Mouse (Mus musculus) stomach, postnatal 0 days (tissue): ENCODE measurements around the gene Ptov1. TPM values are rescaled to one million over a fixed set of nuclear protein-coding genes. Genes with fewer than 3 reads are reported as not detected.
A peak's percentile ranks its signal among the peaks of the same experiment; 100 is the strongest.

ENCODE experiments used
- ATAC-seq: fragments of 200-750 bp; cut with Nextera tagmentation; 2 replicates; pipeline ENCODE4 v1.8.0; 2017; ENCODE audit not compliant: low FRiP score, low TSS enrichment
- DNase-seq: peaks from one replicate; pipeline ENCODE4 v3.0.0-alpha.2; 2016; ENCODE audit warnings: low spot score
- H3K27ac ChIP-seq: fragments of 300-500 bp; sonication (generic); replicated peaks from 2 replicates; pipeline ENCODE4 v1.5.1; 2014; ENCODE audit warnings: mild to moderate bottlenecking, control low read depth
- H3K27me3 ChIP-seq: fragments of 300-500 bp; sonication (generic); 2 replicates; pipeline ENCODE4 v1.6.1; 2014; ENCODE audit warnings: low read length; ENCODE audit not compliant: control insufficient read depth, insufficient read depth
- H3K36me3 ChIP-seq: fragments of 300-500 bp; sonication (generic); 2 replicates; pipeline ENCODE4 v1.6.1; 2014; ENCODE audit warnings: low read length, mixed read lengths; ENCODE audit not compliant: control insufficient read depth, insufficient read depth
- H3K4me1 ChIP-seq: fragments of 300-500 bp; sonication (generic); replicated peaks from 2 replicates; pipeline ENCODE4 v1.6.1; 2014; ENCODE audit warnings: antibody characterized with exemption; ENCODE audit not compliant: control insufficient read depth, insufficient read depth
- H3K4me2 ChIP-seq: fragments of 300-500 bp; sonication (generic); replicated peaks from 2 replicates; pipeline ENCODE4 v1.6.1; 2014; ENCODE audit warnings: low read depth, mild to moderate bottlenecking, control low read depth, moderate library complexity
- H3K4me3 ChIP-seq: fragments of 300-500 bp; sonication (generic); 2 replicates; pipeline ENCODE4 v1.5.1; 2014; ENCODE audit warnings: low read depth, low read length, control low read depth
- H3K9ac ChIP-seq: fragments of 300-500 bp; sonication (generic); 2 replicates; pipeline ENCODE4 v1.6.1; 2014; ENCODE audit warnings: mild to moderate bottlenecking, low read length, control low read depth, mixed read lengths
- H3K9me3 ChIP-seq: fragments of 300-500 bp; sonication (generic); 2 replicates; pipeline ENCODE4 v1.6.1; 2016; ENCODE audit warnings: low read length; ENCODE audit not compliant: control insufficient read depth
- CTCF ChIP-seq: IDR thresholded peaks from 2 replicates; pipeline ENCODE4 v1.5.1; 2016; ENCODE audit warnings: antibody characterized with exemption, low read depth, mild to moderate bottlenecking, moderate library complexity
- EP300 ChIP-seq: optimal IDR thresholded peaks from 2 replicates; pipeline ENCODE3; 2016; ENCODE audit warnings: antibody characterized with exemption
- WGBS: fragments of 180-500 bp; shearing (Covaris S2); extraction: QIAGEN DNeasy Blood & Tissue Kit; methylation state at CpG from one replicate; pipeline ENCODE4 v1.1.7; 2014; 5-methylcytosine and 5-hydroxymethylcytosine counted together
- polyA plus RNA-seq: library from polyadenylated mRNA; unstranded; fragments of >200 nt; fragmentation: Nextera tagmentation; extraction: Ambion mirVana; gene quantifications from 2 replicates; pipeline ENCODE4 v1.2.1, GENCODE M21; 2015

The Ptov1 gene
- polyA plus RNA-seq, 1 experiment from 2014 or later = 159 TPM

DNA sequence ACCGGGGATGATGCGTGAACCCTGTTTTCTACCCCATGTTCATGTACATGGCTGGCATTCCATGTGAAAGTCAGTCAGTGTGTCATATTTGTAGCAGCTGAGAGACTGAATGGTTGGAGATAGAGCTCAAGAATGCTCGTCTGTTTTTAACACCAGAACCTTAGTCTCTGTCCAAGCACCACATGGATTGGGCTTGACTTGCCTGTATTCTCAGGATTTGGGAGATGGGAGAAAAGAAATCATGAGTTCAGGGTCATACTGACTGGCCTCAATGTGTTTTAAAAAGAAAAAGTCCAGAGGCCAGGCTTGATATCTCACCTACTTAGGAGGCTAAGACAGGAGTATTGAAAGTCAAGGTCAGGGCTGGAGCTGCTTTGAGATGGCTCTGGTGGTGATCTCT lies 52.1 kb downstream of the Ptov1 start:
- no peak for ATAC-seq
- TF ChIP-seq EP300 = no peak
- no peak for TF ChIP-seq CTCF
- Histone ChIP-seq H3K4me1 (peaks cover 16% of the 10 kb centered on the region), H3K36me3 (no peaks in the 10 kb centered on the region), H3K27ac (peak overlapping the region; percentile 98), H3K4me2 (peak overlapping the region; percentile 80), H3K4me3 (peak overlapping the region; percentile 82), H3K9ac (peak overlapping the region; percentile 95), H3K27me3 (no peaks in the 10 kb centered on the region), H3K9me3 (no peaks in the 10 kb centered on the region)
- no peak for DNase-seq
- 10% methylated on average over 3 of the region's 3 CpGs for WGBS

DNA sequence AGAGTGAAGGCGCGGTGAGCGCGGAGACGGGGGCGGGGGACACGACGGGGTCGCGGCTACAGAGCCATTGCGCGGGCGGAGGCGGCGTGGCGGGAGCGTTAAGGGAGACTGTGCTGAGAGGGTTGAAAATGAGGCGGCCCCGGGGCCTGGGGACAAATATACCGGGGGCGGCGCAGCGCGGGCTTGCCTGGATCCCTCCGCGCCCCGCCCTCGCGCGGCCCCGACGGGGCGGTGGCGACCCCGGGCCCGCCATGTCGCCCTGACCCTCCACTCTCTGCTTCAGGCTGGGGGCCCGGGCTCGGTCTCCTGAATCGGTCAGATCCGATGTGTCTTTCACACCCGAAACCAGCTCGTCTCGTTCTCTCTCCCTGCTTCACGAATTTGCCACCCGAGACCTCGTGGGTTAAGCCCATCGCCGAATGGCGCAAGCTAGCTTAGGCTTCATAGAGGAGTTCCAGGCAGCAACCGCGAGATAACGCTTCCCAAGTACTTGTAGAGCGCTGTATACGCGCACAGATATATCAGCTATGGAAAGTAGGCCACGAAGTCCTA lies 53.0 kb downstream of the Ptov1 start, which contains the start of gene Atf5:
Gene Atf5 (minus strand): TSS at position 189 of the 552 bp plus-strand sequence.
- H3K4me1 ChIP-seq = peaks cover 16% of the 10 kb centered on the region
- ATAC-seq (peak; percentile 31), DNase-seq (peak; percentile 73)
- WGBS = under 1% methylated on average over 45 of the region's 57 CpGs
- peak within 1 kb of the TSS; percentile 80 for H3K4me2 ChIP-seq
- H3K9me3 ChIP-seq = no peaks in the 10 kb centered on the region
- H3K27me3 ChIP-seq = no peaks in the 10 kb centered on the region
- no peaks in the 10 kb centered on the region for H3K36me3 ChIP-seq
- H3K27ac ChIP-seq = peak within 1 kb of the TSS; percentile 98
- TF ChIP-seq CTCF (no peak), EP300 (no peak)
- H3K9ac ChIP-seq = peak within 1 kb of the TSS; percentile 95
- peak within 1 kb of the TSS; percentile 82 for H3K4me3 ChIP-seq

DNA sequence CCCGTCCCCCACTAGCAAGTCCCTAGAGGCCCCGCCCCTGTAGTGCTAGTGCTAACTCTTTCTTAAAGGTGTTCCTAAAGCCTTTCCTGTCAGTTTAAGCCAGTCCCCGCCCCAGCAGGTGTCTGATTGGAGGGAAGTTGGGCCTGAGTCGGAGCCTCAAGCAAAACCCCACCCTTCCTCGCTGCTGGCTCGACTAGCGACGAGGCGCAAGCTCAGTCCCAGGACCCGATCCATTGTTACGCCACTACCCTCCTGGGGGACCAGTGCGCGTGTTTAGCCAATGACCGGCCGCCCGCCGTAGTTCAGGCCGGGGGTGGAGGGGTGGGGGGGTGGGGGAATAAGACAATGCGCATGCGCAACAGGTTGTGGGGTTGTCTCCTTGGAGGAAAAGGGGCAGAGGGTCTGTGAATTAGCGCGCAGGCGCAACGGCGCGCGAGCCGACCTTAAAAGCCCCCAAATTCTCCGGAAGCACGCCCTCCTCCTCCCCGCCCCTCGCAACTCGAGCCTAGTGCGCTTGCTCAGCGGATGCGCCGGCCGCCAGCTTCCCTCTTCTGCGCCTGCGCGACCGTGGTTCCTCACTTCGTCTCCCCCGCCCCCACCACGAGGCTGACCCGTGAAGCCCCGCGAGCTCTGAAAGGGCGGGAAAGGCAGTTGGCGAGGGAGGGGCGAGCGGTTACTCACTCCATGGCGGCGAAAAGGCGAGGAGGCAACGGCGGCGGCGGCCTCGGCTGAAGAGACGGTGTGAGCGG lies 53.7 kb downstream of the Ptov1 start, which contains the start of the genes Nup62 and Il4i1:
Gene Nup62 (plus strand): TSS at position 368 of the 749 bp plus-strand sequence.
Gene Il4i1 (plus strand): TSS at position 667 of the 749 bp plus-strand sequence.
- Histone ChIP-seq H3K9ac (peak within 1 kb of the TSS; percentile 95), H3K9me3 (no peaks in the 10 kb centered on the region), H3K36me3 (no peaks in the 10 kb centered on the region), H3K4me2 (peak within 1 kb of the TSS; percentile 80), H3K27ac (peak within 1 kb of the TSS; percentile 98), H3K4me1 (peaks cover 16% of the 10 kb centered on the region), H3K27me3 (no peaks in the 10 kb centered on the region), H3K4me3 (peak within 1 kb of the TSS; percentile 82)
- no peak for TF ChIP-seq EP300
- TF ChIP-seq CTCF = peak; percentile 24; the same call in 1 of the 2 replicates
- DNase-seq = peak; percentile 98
- 0% methylated on average over 60 of the region's 62 CpGs for WGBS
- peak; percentile 94 for ATAC-seq

DNA sequence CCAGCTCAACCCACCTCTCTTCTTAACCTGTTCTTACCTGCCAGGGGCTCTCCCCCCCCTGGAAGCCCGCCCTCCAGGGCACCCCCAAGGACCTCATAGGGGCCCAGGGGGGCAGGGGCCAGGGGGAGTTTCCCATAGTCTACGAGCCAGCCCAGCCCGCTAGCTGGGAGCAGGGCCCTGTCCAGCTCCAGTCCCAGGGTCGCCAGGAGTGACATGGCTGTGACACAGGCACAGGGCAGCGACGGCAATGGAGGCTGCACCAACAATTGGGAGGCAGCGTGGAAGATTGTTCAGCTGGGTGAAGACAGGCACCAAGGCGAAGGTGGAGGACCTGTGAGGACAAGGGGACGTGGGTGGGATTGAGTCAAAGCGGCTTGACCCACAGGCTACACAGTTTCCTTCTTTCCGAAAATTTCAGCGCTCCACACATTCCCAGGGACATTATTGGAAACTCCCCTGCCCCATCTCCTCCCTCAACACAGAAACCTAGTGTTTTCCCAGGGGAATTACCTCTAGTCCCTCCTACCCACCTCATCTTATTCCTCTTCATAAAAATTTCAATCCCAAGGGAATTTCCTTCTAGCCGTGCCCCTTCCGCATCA lies 54.5 kb downstream of the Ptov1 start:
- peak overlapping the region; percentile 82 for H3K4me3 ChIP-seq
- DNase-seq (peak; percentile 21), ATAC-seq (no peak)
- no peaks in the 10 kb centered on the region for H3K36me3 ChIP-seq
- TF ChIP-seq CTCF (no peak), EP300 (no peak)
- 36% methylated on average over 14 of the region's 14 CpGs for WGBS
- peak overlapping the region; percentile 48 for H3K9ac ChIP-seq
- no peaks in the 10 kb centered on the region for H3K9me3 ChIP-seq
- peaks cover 16% of the 10 kb centered on the region for H3K4me1 ChIP-seq
- H3K27me3 ChIP-seq = no peaks in the 10 kb centered on the region
- H3K27ac ChIP-seq = peak overlapping the region; percentile 98; the same call in 1 of the 2 replicates
- H3K4me2 ChIP-seq = peak overlapping the region; percentile 80

DNA sequence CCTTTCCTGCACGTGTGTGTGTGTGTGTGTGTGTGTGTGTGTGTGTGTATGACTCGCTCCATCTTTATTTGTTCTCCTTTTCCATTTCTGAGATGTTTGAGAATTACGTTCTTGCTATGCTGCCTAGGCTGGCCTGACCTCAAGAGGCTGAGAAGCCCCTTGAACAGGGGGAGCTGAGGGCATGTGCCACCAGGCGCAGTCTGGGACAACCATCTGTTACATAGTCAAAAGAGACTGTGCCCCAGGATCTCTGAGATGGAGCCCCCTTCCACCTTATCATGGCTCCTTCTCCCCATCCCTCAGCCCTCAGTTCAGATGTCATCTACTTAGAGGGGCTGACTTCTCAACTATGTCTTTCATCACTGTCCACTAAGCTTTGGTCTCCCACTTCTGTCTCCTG lies 55.2 kb downstream of the Ptov1 start:
- H3K4me2 ChIP-seq = no peak overlapping the region
- ATAC-seq (no peak), DNase-seq (peak; percentile 11)
- no peak overlapping the region for H3K4me3 ChIP-seq
- no peak overlapping the region for H3K9ac ChIP-seq
- WGBS = 84% methylated on average over 4 of the region's 4 CpGs
- H3K27ac ChIP-seq = no peak overlapping the region
- H3K27me3 ChIP-seq = no peaks in the 10 kb centered on the region
- TF ChIP-seq CTCF (no peak), EP300 (no peak)
- no peaks in the 10 kb centered on the region for H3K9me3 ChIP-seq
- peaks cover 16% of the 10 kb centered on the region for H3K4me1 ChIP-seq
- H3K36me3 ChIP-seq = no peaks in the 10 kb centered on the region
